Mouse (Mus musculus) liver, embryonic 14.5 days (tissue): Measurements from ENCODE around the gene Rpl31. TPM values are rescaled to one million over a fixed set of nuclear protein-coding genes. Genes with fewer than 3 reads are reported as not detected.

Experiments
- ATAC-seq: fragments of 200-750 bp; cut with Nextera tagmentation; 2 replicates; pipeline ENCODE4 v1.8.0; 2017; ENCODE audit warnings: moderate number of reproducible peaks, mild to moderate bottlenecking, moderate library complexity; ENCODE audit not compliant: insufficient read depth
- DNase-seq, 3 experiments: peaks; one replicate each; pipeline ENCODE4 v3.0.0-alpha.2; 2012 to 2013; ENCODE audit warnings: low read depth in 3 of 3, low spot score in 3 of 3
- H3K27ac ChIP-seq: fragments of 300-500 bp; sonication (generic); 2 replicates; pipeline ENCODE4 v1.5.1; 2014; ENCODE audit warnings: moderate library complexity, mild to moderate bottlenecking, control low read depth, inconsistent platforms
- H3K27me3 ChIP-seq: fragments of 300-500 bp; sonication (generic); 2 replicates; pipeline ENCODE4 v1.6.1; 2014; ENCODE audit warnings: mild to moderate bottlenecking, low read length, moderate library complexity; ENCODE audit not compliant: control insufficient read depth, insufficient read depth
- H3K36me3 ChIP-seq: fragments of 300-500 bp; sonication (generic); replicated peaks from 2 replicates; pipeline ENCODE4 v1.6.1; 2014; ENCODE audit warnings: low read depth; ENCODE audit not compliant: control insufficient read depth, insufficient read depth
- H3K4me1 ChIP-seq, 2 experiments: fragments of 200-500 bp in 1 of 2; fragments of 300-500 bp in 1 of 2; sonication (generic) in 1 of 2; replicated peaks; 2 replicates each; pipeline ENCODE4 v1.6.1; 2012 to 2014; ENCODE audit warnings: antibody characterized with exemption in 1 of 2, inconsistent platforms in 1 of 2, low read length in 1 of 2; ENCODE audit not compliant: control insufficient read depth in 2 of 2, insufficient read depth in 2 of 2
- H3K4me2 ChIP-seq: fragments of 300-500 bp; sonication (generic); 2 replicates; pipeline ENCODE4 v1.6.1; 2014; ENCODE audit warnings: low read depth, mild to moderate bottlenecking, control low read depth, moderate library complexity
- H3K4me3 ChIP-seq, 2 experiments: fragments of 200-500 bp in 1 of 2; fragments of 300-500 bp in 1 of 2; sonication (generic) in 1 of 2; 2 replicates each; pipeline ENCODE4 v1.5.1; 2012 to 2014; ENCODE audit warnings: low read depth in 2 of 2, low read length in 2 of 2, mild to moderate bottlenecking in 2 of 2, control low read depth in 1 of 2, inconsistent platforms in 1 of 2, moderate library complexity in 1 of 2; ENCODE audit not compliant: insufficient read depth in 1 of 2
- H3K9ac ChIP-seq: fragments of 300-500 bp; sonication (generic); replicated peaks from 2 replicates; pipeline ENCODE4 v1.6.1; 2014; ENCODE audit warnings: mild to moderate bottlenecking, control low read depth, moderate library complexity
- H3K9me3 ChIP-seq: fragments of 300-500 bp; sonication (generic); 2 replicates; pipeline ENCODE4 v1.6.1; 2016; ENCODE audit warnings: low read length, mixed read lengths; ENCODE audit not compliant: control insufficient read depth
- CTCF ChIP-seq: IDR thresholded peaks from 2 replicates; pipeline ENCODE4 v1.5.1; 2016; ENCODE audit warnings: antibody characterized with exemption, low read depth, control low read depth
- EP300 ChIP-seq: IDR thresholded peaks from 2 replicates; pipeline ENCODE4 v1.6.1; 2016; ENCODE audit warnings: antibody characterized with exemption, low read depth
- WGBS: fragments of 180-500 bp; shearing (Covaris S2); extraction: QIAGEN DNeasy Blood & Tissue Kit; methylation state at CpG from one replicate; pipeline ENCODE4 v1.1.7; 2014; ENCODE audit not compliant: insufficient replicate concordance; 5-methylcytosine and 5-hydroxymethylcytosine counted together
- polyA plus RNA-seq, 2 experiments: library from polyadenylated mRNA; depleted of rRNA in 1 of 2; stranded (reverse) in 1 of 2; unstranded in 1 of 2; fragments of >200 nt; fragmentation: Nextera tagmentation in 1 of 2; extraction: Ambion mirVana in 1 of 2; gene quantifications; 2 replicates each; pipeline versions ENCODE4 v1.2.1 to v1.2.3; 2012 to 2014

Gene Rpl31
- polyA plus RNA-seq, 2 experiments = 573 to 947 TPM

DNA sequence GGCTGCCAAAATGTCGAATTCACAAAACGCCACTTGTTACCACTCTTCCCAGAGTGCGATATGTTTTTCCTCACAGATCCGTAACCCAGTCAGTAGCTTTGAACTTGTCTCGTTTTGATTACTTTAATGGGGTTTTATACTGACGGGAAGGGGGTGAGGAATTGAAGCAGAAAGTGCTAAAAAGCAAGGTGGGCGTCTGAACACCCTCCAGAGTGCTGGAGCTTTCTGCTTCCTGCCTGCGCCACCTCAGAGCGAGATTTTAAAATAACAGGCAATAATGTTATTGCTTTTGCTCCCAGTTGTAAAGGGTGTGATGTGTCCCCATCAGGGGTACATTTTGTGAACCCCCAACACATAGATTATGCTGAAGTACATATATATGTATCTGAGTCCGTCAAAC, 28.8 kb upstream of the Rpl31 start:
- no peaks in the 10 kb centered on the region for H3K9me3 ChIP-seq
- no peaks in the 10 kb centered on the region for H3K4me1 ChIP-seq
- H3K27me3 ChIP-seq = no peaks in the 10 kb centered on the region
- 63% methylated on average over 10 of the region's 10 CpGs for WGBS
- DNase-seq (no peak), ATAC-seq (no peak)
- no peak overlapping the region for H3K27ac ChIP-seq
- no peak overlapping the region for H3K9ac ChIP-seq
- no peak overlapping the region for H3K4me2 ChIP-seq
- no peak for TF ChIP-seq CTCF
- no peak for TF ChIP-seq EP300
- H3K36me3 ChIP-seq = no peaks in the 10 kb centered on the region
- no peak overlapping the region for H3K4me3 ChIP-seq

DNA sequence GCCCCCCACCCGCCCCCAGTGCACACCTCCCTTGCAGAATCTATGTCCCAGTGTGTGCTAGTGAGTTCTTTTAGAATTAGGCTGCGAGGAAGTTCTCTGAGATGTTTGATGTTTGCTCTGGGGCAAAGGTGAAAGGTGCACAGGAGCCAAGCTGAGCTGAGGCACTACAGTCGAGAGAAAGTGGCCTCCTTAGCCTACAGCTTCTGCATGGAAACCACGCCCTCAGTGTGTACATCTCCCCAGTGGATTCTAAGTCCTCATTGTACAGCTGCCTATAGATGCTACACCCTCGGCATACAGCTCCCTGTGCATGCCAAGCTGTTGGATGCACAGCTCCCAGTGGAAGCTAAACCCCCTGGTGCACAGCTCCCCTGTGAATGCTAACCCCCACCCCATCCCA, 28.2 kb upstream of the Rpl31 start:
- H3K36me3 ChIP-seq = no peaks in the 10 kb centered on the region
- ATAC-seq (no peak), DNase-seq (no peak)
- no peak overlapping the region for H3K4me2 ChIP-seq
- no peaks in the 10 kb centered on the region for H3K27me3 ChIP-seq
- H3K9ac ChIP-seq = no peak overlapping the region
- 38% methylated on average over 5 of the region's 5 CpGs for WGBS
- TF ChIP-seq CTCF = no peak
- no peak for TF ChIP-seq EP300
- no peaks in the 10 kb centered on the region for H3K9me3 ChIP-seq
- H3K4me1 ChIP-seq = no peaks in the 10 kb centered on the region
- H3K27ac ChIP-seq = no peak overlapping the region
- H3K4me3 ChIP-seq = no peak overlapping the region

DNA sequence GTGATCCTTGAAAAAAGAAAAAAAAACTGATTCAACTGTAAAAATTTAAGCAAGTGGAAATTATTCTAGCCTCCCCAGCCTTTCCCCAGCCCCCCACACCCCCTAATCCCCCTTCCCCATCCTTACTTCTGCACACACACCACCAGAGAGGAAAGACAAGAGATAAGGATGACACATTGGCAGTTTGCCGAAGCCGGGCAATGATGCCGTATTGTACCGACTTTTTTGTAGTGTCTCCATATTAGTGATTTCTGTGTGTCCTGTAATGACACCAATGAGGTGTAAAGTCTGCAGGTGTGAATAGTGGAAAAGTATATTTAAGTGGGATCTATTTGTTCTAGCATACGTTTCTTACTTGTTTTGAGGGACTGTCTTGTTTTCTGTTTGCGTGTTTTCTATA, 27.5 kb upstream of the Rpl31 start:
- Histone ChIP-seq H3K4me2 (no peak overlapping the region), H3K36me3 (no peaks in the 10 kb centered on the region), H3K27me3 (no peaks in the 10 kb centered on the region), H3K4me1 (no peaks in the 10 kb centered on the region), H3K9ac (no peak overlapping the region), H3K4me3 (no peak overlapping the region), H3K9me3 (no peaks in the 10 kb centered on the region), H3K27ac (no peak overlapping the region)
- TF ChIP-seq EP300 (no peak), CTCF (no peak)
- ATAC-seq (no peak), DNase-seq (no peak)
- WGBS = 46% methylated on average over 6 of the region's 6 CpGs

DNA sequence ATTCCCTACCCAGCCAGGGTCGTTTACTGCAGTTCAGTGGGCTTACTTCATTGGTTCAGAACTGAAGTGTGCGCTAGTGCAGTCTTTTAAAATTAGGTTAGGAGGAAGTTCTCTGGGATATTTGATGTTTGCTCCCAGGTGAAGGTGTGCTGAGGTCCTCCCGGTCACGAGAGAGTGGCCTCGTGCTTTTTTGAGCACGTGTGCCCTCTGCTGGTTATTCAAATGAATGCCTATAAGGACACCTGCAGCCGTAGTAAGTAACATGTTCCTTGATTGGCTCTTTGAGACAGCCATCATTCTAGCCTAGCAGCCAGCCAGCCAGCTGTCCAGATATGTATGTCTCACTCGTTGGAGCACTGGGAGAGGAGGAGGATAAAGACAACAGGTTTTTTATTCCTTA, 27.0 kb upstream of the Rpl31 start:
- Histone ChIP-seq H3K27ac (no peak overlapping the region), H3K4me2 (no peak overlapping the region), H3K9ac (no peak overlapping the region), H3K4me1 (no peaks in the 10 kb centered on the region), H3K36me3 (no peaks in the 10 kb centered on the region), H3K4me3 (no peak overlapping the region), H3K9me3 (no peaks in the 10 kb centered on the region), H3K27me3 (no peaks in the 10 kb centered on the region)
- peak; percentile 9 to 12 (median 11) for DNase-seq
- TF ChIP-seq CTCF (peak; percentile 69), EP300 (no peak)
- 13% methylated on average over 8 of the region's 8 CpGs for WGBS
- ATAC-seq = no peak

DNA sequence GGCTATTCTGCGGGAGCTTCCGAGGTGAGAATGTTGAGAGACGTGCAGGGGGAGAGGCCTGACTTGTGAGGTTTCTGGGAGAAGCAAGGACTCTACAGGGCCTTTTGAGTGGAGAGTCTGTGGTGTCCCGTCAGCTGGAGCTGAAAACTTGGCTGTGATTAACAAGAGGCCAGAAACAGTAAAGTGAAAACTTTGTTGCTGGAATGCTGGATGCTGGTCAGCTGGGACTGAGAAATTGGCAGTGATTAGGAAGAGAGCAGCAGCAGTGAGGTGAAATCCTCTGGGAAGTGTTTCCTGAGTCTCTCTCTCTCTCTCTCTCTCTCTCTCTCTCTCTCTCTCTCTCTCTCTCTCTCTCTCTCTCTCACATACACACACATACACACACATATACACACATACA, 25.8 kb upstream of the Rpl31 start:
- no peak overlapping the region for H3K27ac ChIP-seq
- no peaks in the 10 kb centered on the region for H3K36me3 ChIP-seq
- no peaks in the 10 kb centered on the region for H3K4me1 ChIP-seq
- H3K4me2 ChIP-seq = no peak overlapping the region
- no peaks in the 10 kb centered on the region for H3K27me3 ChIP-seq
- TF ChIP-seq EP300 (no peak), CTCF (no peak)
- ATAC-seq = no peak
- H3K9ac ChIP-seq = no peak overlapping the region
- DNase-seq = no peak
- WGBS = 61% methylated on average over 4 of the region's 4 CpGs
- no peaks in the 10 kb centered on the region for H3K9me3 ChIP-seq
- H3K4me3 ChIP-seq = no peak overlapping the region
